Comparison of ENCODE assay signal across 24 mouse cellular contexts in genomic region chr11:35760627-35761003, GRCm38 (mm10). TPM values are rescaled to one million over a fixed set of nuclear protein-coding genes. Genes with fewer than 3 reads are reported as not detected.
A peak's percentile ranks its signal among the peaks of the same experiment; 100 is the strongest.
DNase-seq lines count a peak whose midpoint lies in the region; ATAC-seq and TF ChIP-seq lines count a peak whose summit lies in the region.
"Had no signal": no experiment of that assay in that cellular context is flagged by ENCODE, and none has a peak within 500 bp of the region (broad histone marks: within the 10 kb centered on the region; RNA-seq: fewer than 3 reads in every experiment).

No protein-coding gene starts in this region.

- DNase-seq in embryonic facial prominence, embryonic 10.5 days (ENCODE audit: low spot score) = no peak
- no peak for DNase-seq in stomach, postnatal 0 days (ENCODE audit: low spot score)
- no peak for DNase-seq in cerebellum, postnatal 4 days (ENCODE audit: low spot score in 2 of 2)
- no peak for DNase-seq in lung, adult 18-20 months
- DNase-seq: adrenal gland, adult 8-10 months; B cell, adult 2 months; cerebellum, adult 11 months; cerebellum, adult 8-10 months; cerebellum, postnatal 14 days; gastrocnemius, postnatal 36 days; heart, adult 18-20 months; heart, postnatal 14 days had no signal

- no peaks in the 10 kb centered on the region for H3K36me3 ChIP-seq in embryonic facial prominence, embryonic 12.5 days
- H3K36me3 ChIP-seq in embryonic facial prominence, embryonic 10.5 days (replicated peaks) = no peaks in the 10 kb centered on the region
- H3K36me3 ChIP-seq in embryonic facial prominence, embryonic 13.5 days = no peaks in the 10 kb centered on the region
- H3K36me3 ChIP-seq in limb, embryonic 15.5 days = no peaks in the 10 kb centered on the region
- H3K36me3 ChIP-seq in stomach, postnatal 0 days (ENCODE audit: control insufficient read depth, insufficient read depth, low read length) = no peaks in the 10 kb centered on the region
- H3K36me3 ChIP-seq: embryonic facial prominence, embryonic 15.5 days; forebrain, embryonic 10.5 days; G1E; heart, embryonic 15.5 days had no signal

- no peak overlapping the region for H3K27ac ChIP-seq in embryonic facial prominence, embryonic 12.5 days
- no peak overlapping the region for H3K27ac ChIP-seq in embryonic facial prominence, embryonic 10.5 days (replicated peaks)
- no peak overlapping the region for H3K27ac ChIP-seq in embryonic facial prominence, embryonic 13.5 days
- no peak overlapping the region for H3K27ac ChIP-seq in limb, embryonic 15.5 days
- H3K27ac ChIP-seq in stomach, postnatal 0 days (replicated peaks) = no peak overlapping the region
- H3K27ac ChIP-seq: embryonic facial prominence, embryonic 15.5 days; forebrain, embryonic 10.5 days; heart, embryonic 15.5 days; hindbrain, embryonic 14.5 days had no signal

- no peak overlapping the region for H3K4me2 ChIP-seq in embryonic facial prominence, embryonic 12.5 days (replicated peaks)
- H3K4me2 ChIP-seq in embryonic facial prominence, embryonic 13.5 days = no peak overlapping the region
- no peak overlapping the region for H3K4me2 ChIP-seq in limb, embryonic 15.5 days
- no peak overlapping the region for H3K4me2 ChIP-seq in stomach, postnatal 0 days (replicated peaks; ENCODE audit: low read depth)
- H3K4me2 ChIP-seq: embryonic facial prominence, embryonic 15.5 days; heart, embryonic 11.5 days; heart, embryonic 15.5 days; hindbrain, embryonic 14.5 days had no signal

- H3K9me3 ChIP-seq in embryonic facial prominence, embryonic 12.5 days = no peaks in the 10 kb centered on the region
- no peaks in the 10 kb centered on the region for H3K9me3 ChIP-seq in embryonic facial prominence, embryonic 10.5 days
- no peaks in the 10 kb centered on the region for H3K9me3 ChIP-seq in embryonic facial prominence, embryonic 13.5 days
- H3K9me3 ChIP-seq in limb, embryonic 15.5 days = no peaks in the 10 kb centered on the region
- no peaks in the 10 kb centered on the region for H3K9me3 ChIP-seq in stomach, postnatal 0 days (ENCODE audit: control insufficient read depth, low read length)
- H3K9me3 ChIP-seq: embryonic facial prominence, embryonic 15.5 days; forebrain, embryonic 10.5 days; G1E; heart, embryonic 15.5 days had no signal

- no peaks in the 10 kb centered on the region for H3K27me3 ChIP-seq in embryonic facial prominence, embryonic 12.5 days
- no peaks in the 10 kb centered on the region for H3K27me3 ChIP-seq in embryonic facial prominence, embryonic 10.5 days (replicated peaks; ENCODE audit: low read depth, poor library complexity, severe bottlenecking)
- H3K27me3 ChIP-seq in embryonic facial prominence, embryonic 13.5 days = no peaks in the 10 kb centered on the region
- H3K27me3 ChIP-seq in limb, embryonic 15.5 days = no peaks in the 10 kb centered on the region
- H3K27me3 ChIP-seq in stomach, postnatal 0 days (ENCODE audit: control insufficient read depth, insufficient read depth, low read length) = no peaks in the 10 kb centered on the region
- H3K27me3 ChIP-seq: embryonic facial prominence, embryonic 15.5 days; heart, embryonic 15.5 days had no signal

- H3K9ac ChIP-seq in embryonic facial prominence, embryonic 12.5 days = no peak overlapping the region
- no peak overlapping the region for H3K9ac ChIP-seq in embryonic facial prominence, embryonic 13.5 days
- H3K9ac ChIP-seq in limb, embryonic 15.5 days = no peak overlapping the region
- H3K9ac ChIP-seq in stomach, postnatal 0 days (ENCODE audit: low read length) = no peak overlapping the region
- H3K9ac ChIP-seq: embryonic facial prominence, embryonic 15.5 days; heart, embryonic 15.5 days; hindbrain, embryonic 14.5 days had no signal

- peak; percentile 56; the same call in 1 of the 2 replicates for ATAC-seq in embryonic facial prominence, embryonic 12.5 days (ENCODE audit: insufficient number of reproducible peaks, insufficient read depth, low FRiP score, low TSS enrichment)
- ATAC-seq in embryonic facial prominence, embryonic 13.5 days (ENCODE audit: insufficient number of reproducible peaks, insufficient read depth, low FRiP score, low TSS enrichment, low read depth) = 0 out of 2 replicates have a peak, but pooled peaks have one; percentile 52
- ATAC-seq in limb, embryonic 15.5 days (ENCODE audit: insufficient number of reproducible peaks, low FRiP score, low TSS enrichment, low read depth) = peak; percentile 24; the same call in 1 of the 2 replicates
- ATAC-seq in stomach, postnatal 0 days (ENCODE audit: low FRiP score, low TSS enrichment) = peak; percentile 80
- ATAC-seq: CD4-positive, CD25-positive, alpha-beta regulatory T cell, adult 4 months; forebrain, embryonic 14.5 days had no signal

- WGBS in embryonic facial prominence, embryonic 12.5 days = 90% methylated on average over 4 of the region's 4 CpGs
- 92% methylated on average over 4 of the region's 4 CpGs for WGBS in embryonic facial prominence, embryonic 10.5 days
- WGBS in embryonic facial prominence, embryonic 13.5 days = 93% methylated on average over 4 of the region's 4 CpGs
- WGBS in limb, embryonic 15.5 days = 90% methylated on average over 4 of the region's 4 CpGs
- WGBS in stomach, postnatal 0 days = 94% methylated on average over 4 of the region's 4 CpGs

- H3K4me1 ChIP-seq in embryonic facial prominence, embryonic 12.5 days = no peaks in the 10 kb centered on the region
- no peaks in the 10 kb centered on the region for H3K4me1 ChIP-seq in embryonic facial prominence, embryonic 10.5 days
- 0 out of 2 replicates have a peak, but pooled peaks cover 4% of the 10 kb centered on the region for H3K4me1 ChIP-seq in embryonic facial prominence, embryonic 13.5 days
- H3K4me1 ChIP-seq in limb, embryonic 15.5 days = peaks cover 1% of the 10 kb centered on the region
- H3K4me1 ChIP-seq in stomach, postnatal 0 days (replicated peaks; ENCODE audit: control insufficient read depth, insufficient read depth) = no peaks in the 10 kb centered on the region
- H3K4me1 ChIP-seq: embryonic facial prominence, embryonic 15.5 days; heart, embryonic 15.5 days had no signal

- no peak for TF ChIP-seq CTCF in stomach, postnatal 0 days (IDR thresholded peaks at IDR 0.05; ENCODE audit: low read depth)

- H3K4me3 ChIP-seq in embryonic facial prominence, embryonic 12.5 days = no peak overlapping the region
- no peak overlapping the region for H3K4me3 ChIP-seq in embryonic facial prominence, embryonic 10.5 days
- no peak overlapping the region for H3K4me3 ChIP-seq in embryonic facial prominence, embryonic 13.5 days
- no peak overlapping the region for H3K4me3 ChIP-seq in limb, embryonic 15.5 days
- H3K4me3 ChIP-seq in stomach, postnatal 0 days (ENCODE audit: low read depth, low read length) = no peak overlapping the region
- H3K4me3 ChIP-seq: embryonic facial prominence, embryonic 15.5 days; erythroblast, embryonic 14.5 days; forebrain, embryonic 10.5 days; heart, embryonic 15.5 days had no signal

- no peak for TF ChIP-seq EP300 in stomach, postnatal 0 days (optimal IDR thresholded peaks at IDR 0.05)

RNA-seq across cellular contexts. Expression of gene Pank3, which starts 8.7 kb away (rescaled TPM):
- polyA plus RNA-seq in embryonic facial prominence, embryonic 12.5 days (2016; fragmentation: Nextera tagmentation; extraction: Ambion mirVana) = 21.2 and 23.1 TPM in 2 replicates
- polyA plus RNA-seq in embryonic facial prominence, embryonic 10.5 days (2016; fragmentation: Nextera tagmentation; extraction: Ambion mirVana) = 13.9 and 15.2 TPM in 2 replicates
- polyA plus RNA-seq in embryonic facial prominence, embryonic 13.5 days (2015; fragmentation: Nextera tagmentation; extraction: Ambion mirVana) = 15.1 and 17.4 TPM in 2 replicates
- polyA plus RNA-seq in limb, embryonic 15.5 days (2015; fragmentation: Nextera tagmentation; extraction: Ambion mirVana) = 12.6 and 14.8 TPM in 2 replicates
- polyA plus RNA-seq in stomach, postnatal 0 days (2015; fragmentation: Nextera tagmentation; extraction: Ambion mirVana) = 8.7 and 10.4 TPM in 2 replicates

RNA-seq across cellular contexts. Expression of gene Fbll1, which starts 38.1 kb away (rescaled TPM):
- 1.3 and 1.5 TPM in 2 replicates for polyA plus RNA-seq in embryonic facial prominence, embryonic 12.5 days (2016; fragmentation: Nextera tagmentation; extraction: Ambion mirVana)
- polyA plus RNA-seq in embryonic facial prominence, embryonic 10.5 days (2016; fragmentation: Nextera tagmentation; extraction: Ambion mirVana) = 0.51 and 0.64 TPM in 2 replicates
- polyA plus RNA-seq in embryonic facial prominence, embryonic 13.5 days (2015; fragmentation: Nextera tagmentation; extraction: Ambion mirVana) = 0.22 and 0.29 TPM in 2 replicates
- polyA plus RNA-seq in limb, embryonic 15.5 days (2015; fragmentation: Nextera tagmentation; extraction: Ambion mirVana) = 0.09 TPM in 1 of 2 replicates, not detected in the other
- 0.62 and 1.0 TPM in 2 replicates for polyA plus RNA-seq in stomach, postnatal 0 days (2015; fragmentation: Nextera tagmentation; extraction: Ambion mirVana)
- polyA plus RNA-seq: CD4-positive, CD25-positive, alpha-beta regulatory T cell, adult 4 months; erythroblast, embryonic 14.5 days; G1E; heart, embryonic 11.5 days; heart, embryonic 15.5 days had no signal

Comparison
In these comparisons a context has a peak if more than half of its experiments do, and no peak if none do; other contexts are left out.
1. ATAC-seq: peak in every context shown above with its lines; median percentile 80 in stomach, postnatal 0 days; 56 in embryonic facial prominence, embryonic 12.5 days; 52 in embryonic facial prominence, embryonic 13.5 days; 24 in limb, embryonic 15.5 days.